Mouse (Mus musculus): ENCODE measurements around the gene Cdh1.

DNA sequence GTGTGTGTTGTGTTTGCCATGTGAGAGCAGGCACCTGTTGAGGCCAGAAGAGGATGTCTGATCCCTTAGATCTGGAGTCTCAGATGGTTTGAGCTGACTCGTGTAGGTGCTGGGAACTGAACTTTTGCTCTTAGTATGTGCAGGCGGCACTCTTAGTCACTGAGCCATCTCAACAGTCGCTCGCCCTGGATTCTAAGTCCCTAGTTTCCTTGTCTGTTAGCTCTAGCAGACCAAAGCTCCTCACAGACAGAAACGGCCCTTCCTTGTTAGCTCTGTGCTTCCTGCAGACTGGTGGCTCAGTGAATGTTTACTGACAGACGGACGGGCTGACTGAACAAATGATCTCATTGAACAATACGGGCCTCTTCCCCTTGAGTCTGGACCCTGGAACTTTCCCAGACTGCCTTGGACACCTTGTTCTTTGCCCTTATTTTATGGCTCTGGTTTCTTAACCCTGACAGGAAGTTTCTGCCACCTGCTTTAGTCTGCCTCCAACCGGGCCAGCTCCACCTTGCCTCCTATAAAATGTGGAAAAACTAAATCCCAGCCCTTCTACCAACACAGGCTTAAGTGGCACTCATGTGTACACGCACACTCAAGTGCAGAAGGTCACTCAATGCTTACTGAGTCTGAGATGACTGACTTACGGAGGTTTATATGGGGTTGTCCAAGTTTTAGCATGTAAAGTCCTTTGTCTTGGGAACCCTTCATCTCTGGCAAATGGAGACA lies 18.0 kb upstream of the Cdh1 start:
- TF ChIP-seq CTCF (IDR thresholded peaks at IDR 0.05; ENCODE audit: low read depth) (no peak), EP300 (IDR thresholded peaks at IDR 0.05; ENCODE audit: low read depth) (no peak)
